ENCODE assay signal across 15 mouse cellular contexts in genomic region chr19:42054255-42054654, GRCm38 (mm10). TPM values are rescaled to one million over a fixed set of nuclear protein-coding genes. Genes with fewer than 3 reads are reported as not detected.
A peak's percentile ranks its signal among the peaks of the same experiment; 100 is the strongest.
DNase-seq lines count a peak whose midpoint lies in the region; ATAC-seq and TF ChIP-seq lines count a peak whose summit lies in the region.
"Had no signal": no experiment of that assay in that cellular context is flagged by ENCODE, and none has a peak within 500 bp of the region (broad histone marks: within the 10 kb centered on the region; RNA-seq: fewer than 3 reads in every experiment).

No protein-coding gene starts in this region.

- WGBS in hindbrain, embryonic 13.5 days = 84% methylated on average over 6 of the region's 6 CpGs

- no peak overlapping the region for H3K4me3 ChIP-seq in MEL (ENCODE audit: control insufficient read depth in 1 of 2, insufficient read depth in 1 of 2, low read depth in 2 of 2, low read length in 2 of 2)
- H3K4me3 ChIP-seq in hindbrain, embryonic 13.5 days = no peak overlapping the region
- H3K4me3 ChIP-seq: hindbrain, embryonic 10.5 days; liver, embryonic 13.5 days; midbrain, embryonic 13.5 days had no signal

- no peak overlapping the region for H3K9ac ChIP-seq in MEL (ENCODE audit: control insufficient read depth, low read depth, low read length, poor library complexity, severe bottlenecking)
- H3K9ac ChIP-seq in hindbrain, embryonic 13.5 days = no peak overlapping the region
- H3K9ac ChIP-seq: liver, embryonic 13.5 days; midbrain, embryonic 13.5 days had no signal

- no peaks in the 10 kb centered on the region for H3K4me1 ChIP-seq in MEL (ENCODE audit: control insufficient read depth in 1 of 2, insufficient read depth in 2 of 2, low read length in 2 of 2)
- H3K4me1 ChIP-seq in hindbrain, embryonic 13.5 days (replicated peaks) = no peaks in the 10 kb centered on the region
- H3K4me1 ChIP-seq: midbrain, embryonic 13.5 days had no signal

- TF ChIP-seq RAD21 in MEL (IDR thresholded peaks at IDR 0.05; ENCODE audit: low read depth, low read length) = no peak

- no peaks in the 10 kb centered on the region for H3K79me2 ChIP-seq in MEL (ENCODE audit: control insufficient read depth, insufficient read depth, low read length, poor library complexity)

- TF ChIP-seq CTCF in MEL (IDR thresholded peaks at IDR 0.05 in 2 of 3, conservative IDR thresholded peaks at IDR 0.05 in 1 of 3; ENCODE audit: control insufficient read depth in 1 of 3, insufficient read depth in 1 of 3, low read depth in 2 of 3, low read length in 3 of 3, poor library complexity in 1 of 3, severe bottlenecking in 1 of 3) = no peak

- no peak overlapping the region for H3K4me2 ChIP-seq in hindbrain, embryonic 13.5 days
- H3K4me2 ChIP-seq: liver, embryonic 13.5 days; midbrain, embryonic 13.5 days had no signal

- H3K9me3 ChIP-seq in MEL (replicated peaks; ENCODE audit: insufficient read depth, low read length) = no peaks in the 10 kb centered on the region
- no peaks in the 10 kb centered on the region for H3K9me3 ChIP-seq in hindbrain, embryonic 13.5 days
- H3K9me3 ChIP-seq: hindbrain, embryonic 10.5 days; liver, embryonic 13.5 days; midbrain, embryonic 13.5 days had no signal

- TF ChIP-seq POLR2A in MEL (IDR thresholded peaks at IDR 0.05; ENCODE audit: control insufficient read depth in 1 of 2, insufficient read depth in 1 of 2, low read depth in 1 of 2, low read length in 2 of 2, poor library complexity in 1 of 2) = no peak

- no peak for TF ChIP-seq EP300 in MEL (IDR thresholded peaks at IDR 0.05; ENCODE audit: low read depth in 1 of 2, low read length in 2 of 2)

- peaks cover 12 to 24% of the 10 kb centered on the region in 2 experiments for H3K27me3 ChIP-seq in MEL (ENCODE audit: control insufficient read depth in 1 of 2, insufficient read depth in 2 of 2, low read length in 2 of 2)
- H3K27me3 ChIP-seq in hindbrain, embryonic 13.5 days = no peaks in the 10 kb centered on the region
- H3K27me3 ChIP-seq: midbrain, embryonic 13.5 days had no signal

- H3K27ac ChIP-seq in MEL (ENCODE audit: control insufficient read depth, low read depth, low read length) = no peak overlapping the region
- no peak overlapping the region for H3K27ac ChIP-seq in hindbrain, embryonic 13.5 days
- H3K27ac ChIP-seq: hindbrain, embryonic 10.5 days; liver, embryonic 13.5 days; midbrain, embryonic 13.5 days had no signal

- ATAC-seq in common myeloid progenitor, adult 5-6 weeks (replicated peaks; ENCODE audit: low read depth, poor library complexity, severe bottlenecking) = 0 out of 2 replicates have a peak, but pooled peaks have one; percentile 36
- ATAC-seq in hindbrain, embryonic 13.5 days (ENCODE audit: low FRiP score) = no peak
- ATAC-seq: midbrain, embryonic 13.5 days had no signal

- peak; percentile 20 for DNase-seq in MEL (ENCODE audit: low read depth, low spot score)
- DNase-seq in kidney, postnatal 14 days = peak; percentile 90
- peak; percentile 49 for DNase-seq in lung, postnatal 14 days
- DNase-seq in natural killer cell, adult 2 months (ENCODE audit: low spot score in 2 of 2) = no peak
- no peak for DNase-seq in heart, adult 8-10 months (ENCODE audit: low spot score)
- DNase-seq: cerebellum, adult 11 months; liver, embryonic 13.5 days; retina, postnatal 1 day; thymus, adult 18-20 months had no signal

- H3K36me3 ChIP-seq in MEL (ENCODE audit: control insufficient read depth in 1 of 2, insufficient read depth in 2 of 2, low read length in 2 of 2) = no peaks in the 10 kb centered on the region
- H3K36me3 ChIP-seq in hindbrain, embryonic 13.5 days = no peaks in the 10 kb centered on the region
- H3K36me3 ChIP-seq: hindbrain, embryonic 10.5 days; liver, embryonic 13.5 days; midbrain, embryonic 13.5 days had no signal

TF ChIP-seq in MEL, 35 proteins besides CTCF, POLR2A, EP300 and RAD21:
- TF ChIP-seq JUND (IDR thresholded peaks at IDR 0.05; ENCODE audit: low read depth, low read length) (no peak), POLR2AphosphoS5 (IDR thresholded peaks at IDR 0.05; ENCODE audit: borderline replicate concordance, low read depth, low read length) (no peak), MAZ (IDR thresholded peaks at IDR 0.05; ENCODE audit: low read depth, low read length) (no peak), USF2 (IDR thresholded peaks at IDR 0.05; ENCODE audit: borderline replicate concordance in 1 of 2, insufficient read depth in 1 of 2, low read depth in 1 of 2, low read length in 2 of 2) (no peak), CHD2 (IDR thresholded peaks at IDR 0.05; ENCODE audit: low read length) (no peak), NELFE (IDR thresholded peaks at IDR 0.05; ENCODE audit: low read depth, low read length) (no peak), ZKSCAN1 (IDR thresholded peaks at IDR 0.05; ENCODE audit: low read depth, low read length) (no peak), POLR2AphosphoS2 (IDR thresholded peaks at IDR 0.05; ENCODE audit: low read length) (no peak), GATA1 (IDR thresholded peaks at IDR 0.05; ENCODE audit: low read depth, low read length) (no peak), TCF12 (IDR thresholded peaks at IDR 0.05; ENCODE audit: low read depth, low read length) (no peak), KAT2A (conservative IDR thresholded peaks at IDR 0.05; ENCODE audit: low read depth, low read length) (no peak), ZMIZ1 (IDR thresholded peaks at IDR 0.05; ENCODE audit: low read depth, low read length) (no peak)
TF ChIP-seq in MEL: peak in this region for 0.

RNA-seq across cellular contexts. Expression of gene 4933411K16Rik, which starts 2.2 kb away (rescaled TPM):
- not detected in 2 replicates for total RNA-seq in MEL (2012; rRNA removed)
- polyA plus RNA-seq in MEL (2012; ENCODE audit: insufficient read depth in 1 of 2, insufficient read length in 2 of 2, low read depth in 1 of 2, low replicate concordance in 2 of 2, missing spikeins in 1 of 2) = under 1 TPM in 1 of 2 experiments, not detected in 1; 0.10 TPM
- not detected in 2 replicates for total RNA-seq in common myeloid progenitor, adult 5-6 weeks (2017)
- not detected in 2 replicates for polyA plus RNA-seq in hindbrain, embryonic 13.5 days (2015; fragmentation: Nextera tagmentation; extraction: Ambion mirVana)
- under 1 TPM in 2 of 4 experiments, not detected in 2; 0.22 to 0.31 TPM for total RNA-seq in heart, adult 8-10 months (2022)
- polyA plus RNA-seq: hindbrain, embryonic 10.5 days; liver, embryonic 13.5 days; midbrain, embryonic 13.5 days; neural tube, embryonic 11.5 days had no signal

RNA-seq across cellular contexts. Expression of gene Hoga1, which starts 8.8 kb away (rescaled TPM):
- 0.31 TPM in 1 of 2 replicates, not detected in the other for total RNA-seq in MEL (2012; rRNA removed)
- polyA plus RNA-seq in MEL (2012; ENCODE audit: insufficient read depth in 1 of 2, insufficient read length in 2 of 2, low read depth in 1 of 2, low replicate concordance in 2 of 2, missing spikeins in 1 of 2) = under 1 TPM in 1 of 2 experiments, not detected in 1; 0.38 TPM
- not detected in 2 replicates for total RNA-seq in common myeloid progenitor, adult 5-6 weeks (2017)
- polyA plus RNA-seq in hindbrain, embryonic 13.5 days (2015; fragmentation: Nextera tagmentation; extraction: Ambion mirVana) = 1.3 and 1.7 TPM in 2 replicates
- 1 to 10 TPM in 3 of 4 experiments, under 1 TPM in 1; 0.92 to 2.5 (median 1.5) TPM for total RNA-seq in heart, adult 8-10 months (2022)

RNA-seq across cellular contexts. Expression of gene Ankrd2, which starts 18.5 kb away (rescaled TPM):
- not detected in 2 replicates for total RNA-seq in MEL (2012; rRNA removed)
- not detected for polyA plus RNA-seq in MEL (2012; ENCODE audit: insufficient read depth in 1 of 2, insufficient read length in 2 of 2, low read depth in 1 of 2, low replicate concordance in 2 of 2, missing spikeins in 1 of 2)
- total RNA-seq in common myeloid progenitor, adult 5-6 weeks (2017) = not detected in 2 replicates
- 0.35 and 0.53 TPM in 2 replicates for polyA plus RNA-seq in hindbrain, embryonic 13.5 days (2015; fragmentation: Nextera tagmentation; extraction: Ambion mirVana)
- under 1 TPM in 3 of 4 experiments, not detected in 1; 0.49 to 0.63 (median 0.53) TPM for total RNA-seq in heart, adult 8-10 months (2022)
- polyA plus RNA-seq: hindbrain, embryonic 10.5 days; large intestine, adult 2 months had no signal

RNA-seq across cellular contexts. Expression of gene Morn4, which starts 31.9 kb away (rescaled TPM):
- 4.9 and 5.7 TPM in 2 replicates for total RNA-seq in MEL (2012; rRNA removed)
- polyA plus RNA-seq in MEL (2012; ENCODE audit: insufficient read depth in 1 of 2, insufficient read length in 2 of 2, low read depth in 1 of 2, low replicate concordance in 2 of 2, missing spikeins in 1 of 2) = 10 to 100 TPM in 1 of 2 experiments, not detected in 1; 18.4 TPM
- total RNA-seq in common myeloid progenitor, adult 5-6 weeks (2017) = 1.4 and 1.7 TPM in 2 replicates
- polyA plus RNA-seq in hindbrain, embryonic 13.5 days (2015; fragmentation: Nextera tagmentation; extraction: Ambion mirVana) = 125 TPM in 2 replicates
- total RNA-seq in heart, adult 8-10 months (2022) = 1 to 10 TPM; 2.2 to 4.0 (median 2.4) TPM

RNA-seq across cellular contexts. Expression of gene Pi4k2a, which starts 36.0 kb away (rescaled TPM):
- 10.2 and 12.2 TPM in 2 replicates for total RNA-seq in MEL (2012; rRNA removed)
- polyA plus RNA-seq in MEL (2012; ENCODE audit: insufficient read depth in 1 of 2, insufficient read length in 2 of 2, low read depth in 1 of 2, low replicate concordance in 2 of 2, missing spikeins in 1 of 2) = 10 to 100 TPM in 1 of 2 experiments, not detected in 1; 30.3 TPM
- 7.8 and 12.5 TPM in 2 replicates for total RNA-seq in common myeloid progenitor, adult 5-6 weeks (2017)
- 27.0 and 27.9 TPM in 2 replicates for polyA plus RNA-seq in hindbrain, embryonic 13.5 days (2015; fragmentation: Nextera tagmentation; extraction: Ambion mirVana)
- 10 to 100 TPM; 17.7 to 23.2 (median 22.2) TPM for total RNA-seq in heart, adult 8-10 months (2022)

Comparison
In these comparisons a context has a peak if more than half of its experiments do, and no peak if none do; other contexts are left out.
1. DNase-seq: peak in MEL (single experiment), kidney, postnatal 14 days (single experiment) and lung, postnatal 14 days (single experiment); none in natural killer cell, adult 2 months (0 of 2) and heart, adult 8-10 months (single experiment).